Mouse (Mus musculus): Measurements from ENCODE around the gene 4930442H23Rik. TPM values are rescaled to one million over a fixed set of nuclear protein-coding genes. Genes with fewer than 3 reads are reported as not detected.

Gene 4930442H23Rik
- polyA plus RNA-seq, 1 experiment: not detected

DNA sequence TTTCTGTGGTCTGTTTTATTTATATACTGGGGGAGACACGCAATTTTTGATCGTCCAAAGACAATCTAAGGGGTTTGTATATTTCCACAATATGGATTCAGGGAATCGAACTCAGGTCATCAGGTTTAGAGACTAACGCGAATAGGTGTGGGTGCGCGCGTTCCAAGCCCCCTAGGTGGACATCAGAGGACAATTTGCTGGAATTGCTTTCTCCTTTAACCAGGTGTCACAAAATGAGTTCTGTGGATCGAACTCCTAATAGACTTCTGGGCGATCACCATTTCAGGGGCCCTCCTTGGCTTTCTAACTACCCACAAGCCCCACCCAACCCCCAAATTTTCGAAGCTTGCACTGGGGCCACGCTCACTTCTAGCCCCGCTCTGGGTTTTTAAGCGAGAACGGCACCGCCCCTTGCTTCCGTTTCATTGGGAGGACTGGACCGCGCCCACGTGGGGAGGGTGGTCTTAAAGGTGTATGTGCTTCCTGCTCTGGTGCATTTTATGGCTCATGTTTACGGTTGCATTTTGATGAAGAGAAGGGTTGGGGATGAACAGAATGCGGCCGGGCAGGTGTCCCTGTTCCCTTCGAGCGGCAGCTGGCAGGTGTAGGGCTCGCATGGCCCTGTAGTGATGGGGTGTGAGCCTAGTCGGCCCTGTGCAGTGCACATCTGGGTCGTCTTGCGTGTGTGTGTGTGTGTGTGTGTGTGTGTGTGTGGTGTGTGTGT, 15.0 kb downstream of the 4930442H23Rik start:
- H3K27ac ChIP-seq (ENCODE audit: insufficient read depth, low read depth, low read length): peak overlapping the region; percentile 81
- peak overlapping the region; percentile 85 for H3K4me3 ChIP-seq (ENCODE audit: insufficient read depth, low read length)
- H3K4me1 ChIP-seq (ENCODE audit: control insufficient read depth, insufficient read depth, low read length): peaks cover 10% of the 10 kb centered on the region; the same call in 1 of the 2 replicates
- no peak; the same call in 1 of the 2 replicates for TF ChIP-seq POLR2A (IDR thresholded peaks at IDR 0.05; ENCODE audit: borderline replicate concordance, low read depth, low read length)
- no peak for TF ChIP-seq CTCF (IDR thresholded peaks at IDR 0.05; ENCODE audit: low read depth, low read length)

GRCm38 (mm10) chr10:81168087-81168431, 15.6 kb downstream of the 4930442H23Rik start:
- TF ChIP-seq CTCF (IDR thresholded peaks at IDR 0.05; ENCODE audit: low read depth, low read length): no peak
- TF ChIP-seq POLR2A (IDR thresholded peaks at IDR 0.05; ENCODE audit: borderline replicate concordance, low read depth, low read length): no peak
- Histone ChIP-seq H3K27ac (ENCODE audit: insufficient read depth, low read depth, low read length) (peak overlapping the region; percentile 81), H3K4me1 (ENCODE audit: control insufficient read depth, insufficient read depth, low read length) (peaks cover 10% of the 10 kb centered on the region; the same call in 1 of the 2 replicates), H3K4me3 (ENCODE audit: insufficient read depth, low read length) (peak overlapping the region; percentile 85)

DNA sequence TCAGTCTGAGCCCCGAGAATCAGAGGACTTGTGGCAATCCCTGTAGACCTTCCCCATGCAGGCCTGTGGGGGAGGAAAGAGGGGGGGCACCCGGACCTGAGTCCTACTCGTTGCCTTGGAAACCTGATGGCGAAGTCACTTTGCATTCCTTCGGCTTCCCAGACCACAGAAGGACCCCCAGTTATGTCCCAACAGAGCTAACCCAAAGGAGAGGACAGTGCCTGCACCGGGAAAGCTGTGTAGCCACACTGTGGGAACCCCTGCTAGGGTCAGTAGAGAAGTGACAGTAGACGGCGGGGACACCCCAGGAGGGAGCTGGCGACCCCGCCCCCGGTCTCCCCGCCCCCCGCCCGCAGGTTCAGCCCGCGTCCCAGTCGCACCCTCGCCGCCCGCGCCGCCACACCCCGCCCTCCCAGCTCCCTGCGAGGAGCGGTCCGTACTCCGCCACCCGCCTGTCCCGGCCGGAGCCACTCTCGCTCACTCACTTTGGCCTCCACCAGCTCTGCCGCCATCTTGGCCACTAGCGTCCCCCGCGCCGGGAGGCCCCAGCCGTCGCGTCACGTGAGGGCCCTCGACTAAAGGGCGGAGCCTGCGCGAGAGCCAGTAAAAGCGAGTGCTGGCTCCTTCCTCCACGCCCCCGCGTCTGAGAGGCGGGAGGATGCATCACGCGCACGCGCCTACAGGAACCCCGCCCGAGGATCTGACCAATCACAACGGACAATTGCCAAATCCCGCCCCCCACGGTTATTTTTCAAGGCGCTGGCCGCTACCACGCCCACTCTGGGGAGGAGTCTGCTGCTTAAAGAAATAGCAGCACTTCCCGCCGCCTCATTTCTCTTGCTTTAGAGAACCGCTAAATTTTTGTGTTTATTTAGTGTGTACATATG, 16.2 kb downstream of the 4930442H23Rik start, which contains the start of gene Pias4:
Gene Pias4, minus strand, starts transcription at position 724 of the 887 bp plus-strand sequence.
- peaks cover 10% of the 10 kb centered on the region for H3K4me1 ChIP-seq (ENCODE audit: control insufficient read depth, insufficient read depth, low read length)

GRCm38 (mm10) chr10:81165118-81165517, 18.5 kb downstream of the 4930442H23Rik start:
- H3K4me1 ChIP-seq (ENCODE audit: control insufficient read depth, insufficient read depth, low read length): peaks cover 19% of the 10 kb centered on the region
- TF ChIP-seq CTCF (IDR thresholded peaks at IDR 0.05; ENCODE audit: low read depth, low read length): no peak
- no peak for TF ChIP-seq POLR2A (IDR thresholded peaks at IDR 0.05; ENCODE audit: borderline replicate concordance, low read depth, low read length)
- H3K4me3 ChIP-seq (ENCODE audit: insufficient read depth, low read length): no peak overlapping the region
- H3K27ac ChIP-seq (ENCODE audit: insufficient read depth, low read depth, low read length): no peak overlapping the region

More for the DNA sequence above, 16.2 kb downstream of the 4930442H23Rik start, which contains the start of gene Pias4:
- H3K27ac ChIP-seq (ENCODE audit: insufficient read depth, low read depth, low read length): peak within 1 kb of the TSS; percentile 81
- H3K4me3 ChIP-seq (ENCODE audit: insufficient read depth, low read length): peak within 1 kb of the TSS; percentile 92
- TF ChIP-seq CTCF (IDR thresholded peaks at IDR 0.05; ENCODE audit: low read depth, low read length): no peak
- TF ChIP-seq POLR2A (IDR thresholded peaks at IDR 0.05; ENCODE audit: borderline replicate concordance, low read depth, low read length): no peak

DNA sequence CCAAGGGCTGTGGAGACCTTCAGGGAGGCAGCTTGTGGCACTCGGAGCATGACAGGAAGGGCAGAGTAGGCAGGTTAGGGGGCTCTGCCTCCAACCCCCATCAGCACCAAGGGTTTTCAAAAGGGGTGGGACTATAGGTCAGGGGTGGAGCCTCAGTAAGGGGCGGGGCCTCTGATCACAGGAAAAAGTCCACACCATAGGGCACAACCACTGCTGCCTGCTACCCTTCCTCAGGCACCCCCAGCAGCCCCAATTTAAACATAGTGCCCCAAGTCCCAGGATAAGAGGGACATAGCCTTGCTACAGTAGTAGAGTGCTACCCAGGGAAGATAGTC, 21.4 kb downstream of the 4930442H23Rik start:
- Histone ChIP-seq H3K4me1 (ENCODE audit: control insufficient read depth, insufficient read depth, low read length) (peaks cover 13% of the 10 kb centered on the region), H3K27ac (ENCODE audit: insufficient read depth, low read depth, low read length) (no peak overlapping the region), H3K4me3 (ENCODE audit: insufficient read depth, low read length) (no peak overlapping the region)
- TF ChIP-seq CTCF (IDR thresholded peaks at IDR 0.05; ENCODE audit: low read depth, low read length) (no peak), POLR2A (IDR thresholded peaks at IDR 0.05; ENCODE audit: borderline replicate concordance, low read depth, low read length) (no peak)

DNA sequence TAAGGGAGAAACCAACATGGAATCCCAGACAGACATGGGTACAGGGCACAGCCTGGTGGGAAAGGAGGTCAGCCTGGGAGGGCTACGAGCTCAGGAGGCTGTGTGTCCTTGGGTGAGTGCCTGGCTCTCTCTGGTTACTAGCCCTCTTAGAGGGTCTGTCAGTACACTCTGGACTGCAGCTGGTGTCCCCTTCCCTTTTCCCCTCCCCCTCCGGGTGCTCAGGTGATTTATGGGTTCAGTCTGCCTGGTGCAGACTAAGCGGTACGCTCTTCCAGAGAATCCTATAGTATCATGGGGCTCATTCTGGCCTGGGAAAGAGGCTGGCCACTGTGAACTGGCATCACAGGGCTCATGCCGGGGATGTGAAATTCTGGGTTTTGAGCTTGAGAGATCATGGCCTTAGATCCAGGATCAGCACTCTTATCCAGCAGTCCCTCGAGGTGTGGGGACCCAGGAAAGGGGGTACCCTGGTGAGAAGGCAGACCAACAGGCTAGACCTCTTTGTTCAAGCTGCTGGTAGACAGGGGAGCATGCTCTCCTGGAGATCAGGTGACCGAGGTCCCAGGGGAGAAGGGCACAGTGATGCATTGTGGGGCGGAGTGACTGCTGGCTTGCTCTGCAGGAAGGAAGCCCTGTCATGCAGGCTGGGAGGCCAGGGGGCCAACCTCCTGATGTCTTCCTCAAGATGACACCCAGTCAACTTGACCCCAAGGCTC, 21.9 kb downstream of the 4930442H23Rik start:
- H3K4me1 ChIP-seq (ENCODE audit: control insufficient read depth, insufficient read depth, low read length): peaks cover 13% of the 10 kb centered on the region
- no peak overlapping the region for H3K27ac ChIP-seq (ENCODE audit: insufficient read depth, low read depth, low read length)
- TF ChIP-seq CTCF (IDR thresholded peaks at IDR 0.05; ENCODE audit: low read depth, low read length) (no peak), POLR2A (IDR thresholded peaks at IDR 0.05; ENCODE audit: borderline replicate concordance, low read depth, low read length) (no peak)
- H3K4me3 ChIP-seq (ENCODE audit: insufficient read depth, low read length): no peak overlapping the region

GRCm38 (mm10) chr10:81154736-81155135, 28.9 kb downstream of the 4930442H23Rik start:
- Histone ChIP-seq H3K4me1 (ENCODE audit: control insufficient read depth, insufficient read depth, low read length) (peaks cover 2% of the 10 kb centered on the region; the same call in 1 of the 2 replicates), H3K4me3 (ENCODE audit: insufficient read depth, low read length) (no peak overlapping the region), H3K27ac (ENCODE audit: insufficient read depth, low read depth, low read length) (no peak overlapping the region)
- no peak for TF ChIP-seq CTCF (IDR thresholded peaks at IDR 0.05; ENCODE audit: low read depth, low read length)
- no peak for TF ChIP-seq POLR2A (IDR thresholded peaks at IDR 0.05; ENCODE audit: borderline replicate concordance, low read depth, low read length)

DNA sequence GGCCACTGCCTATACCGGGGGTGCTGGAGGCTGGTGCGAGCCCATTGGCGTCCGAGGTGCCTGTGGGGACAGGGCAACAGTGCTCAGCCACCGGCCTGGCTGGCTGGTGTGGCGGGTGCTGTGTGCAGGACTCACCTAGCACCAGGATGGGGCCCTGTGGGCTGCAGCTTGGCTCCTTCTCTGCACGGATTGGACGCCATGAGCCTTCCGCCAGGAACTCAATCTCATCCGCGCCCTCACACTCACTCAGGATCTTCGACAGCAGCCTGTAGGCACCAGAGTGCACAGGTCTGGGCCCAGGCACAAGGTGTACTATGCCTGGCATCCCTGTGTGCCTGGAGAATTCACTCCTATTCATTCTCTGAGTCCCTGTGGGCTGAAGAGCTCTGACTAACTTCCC, 29.3 kb downstream of the 4930442H23Rik start:
- peaks cover 2% of the 10 kb centered on the region; the same call in 1 of the 2 replicates for H3K4me1 ChIP-seq (ENCODE audit: control insufficient read depth, insufficient read depth, low read length)
- no peak for TF ChIP-seq CTCF (IDR thresholded peaks at IDR 0.05; ENCODE audit: low read depth, low read length)
- no peak overlapping the region for H3K4me3 ChIP-seq (ENCODE audit: insufficient read depth, low read length)
- no peak overlapping the region for H3K27ac ChIP-seq (ENCODE audit: insufficient read depth, low read depth, low read length)

DNA sequence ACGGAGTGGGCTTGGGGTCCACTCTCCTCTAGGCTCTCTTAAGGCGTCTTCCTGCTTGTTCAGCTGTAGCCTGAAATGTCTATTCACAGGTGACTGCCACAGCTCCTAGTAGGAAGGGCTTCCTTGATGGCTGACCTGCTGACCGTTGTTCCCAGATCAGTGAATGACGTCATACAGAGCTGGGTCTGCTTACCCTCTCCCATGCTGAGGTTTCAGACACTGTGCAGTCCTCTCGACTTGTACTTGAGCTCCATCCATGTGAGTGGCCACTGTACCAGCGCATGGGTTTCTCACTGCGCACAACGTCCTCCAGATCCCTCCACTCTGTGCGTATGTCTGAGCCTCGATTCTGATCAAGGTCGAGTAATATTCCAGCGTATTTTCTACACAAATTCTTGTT, 31.0 kb downstream of the 4930442H23Rik start:
- TF ChIP-seq CTCF (IDR thresholded peaks at IDR 0.05; ENCODE audit: low read depth, low read length): no peak
- TF ChIP-seq POLR2A (IDR thresholded peaks at IDR 0.05; ENCODE audit: borderline replicate concordance, low read depth, low read length): no peak
- H3K27ac ChIP-seq (ENCODE audit: insufficient read depth, low read depth, low read length): no peak overlapping the region
- H3K4me1 ChIP-seq (ENCODE audit: control insufficient read depth, insufficient read depth, low read length): peaks cover 2% of the 10 kb centered on the region; the same call in 1 of the 2 replicates
- H3K4me3 ChIP-seq (ENCODE audit: insufficient read depth, low read length): no peak overlapping the region

Data from bone marrow macrophage, adult 2 months (primary cell).